In genomic region chr11:100713174-100713573, GRCm38 (mm10) we compare ENCODE assay signal across 8 mouse cellular contexts. TPM values are rescaled to one million over a fixed set of nuclear protein-coding genes. Genes with fewer than 3 reads are reported as not detected.
DNase-seq lines count a peak whose midpoint lies in the region; ATAC-seq lines count a peak whose summit lies in the region.

No protein-coding gene starts in this region.

- no peak for ATAC-seq in erythroblast, adult 5-6 weeks (replicated peaks; ENCODE audit: low FRiP score, poor library complexity, severe bottlenecking)
- ATAC-seq in megakaryocyte, adult 5-6 weeks (ENCODE audit: poor library complexity, severe bottlenecking), result no peak
- no peak for ATAC-seq in limb, embryonic 13.5 days (ENCODE audit: low FRiP score, low read depth)
- ATAC-seq in stomach, embryonic 15.5 days (ENCODE audit: insufficient read depth, low FRiP score, low read depth), result no peak

- peak overlapping the region; percentile 33; the same call in 1 of the 2 replicates for H3K27ac ChIP-seq in limb, embryonic 13.5 days
- peak overlapping the region; percentile 70 for H3K27ac ChIP-seq in stomach, embryonic 15.5 days

- no peaks in the 10 kb centered on the region for H3K27me3 ChIP-seq in erythroblast, embryonic 14.5 days (ENCODE audit: control insufficient read depth)
- H3K27me3 ChIP-seq in megakaryocyte, embryonic 14.5 days (replicated peaks), result no peaks in the 10 kb centered on the region
- H3K27me3 ChIP-seq in limb, embryonic 13.5 days, result no peaks in the 10 kb centered on the region
- no peaks in the 10 kb centered on the region for H3K27me3 ChIP-seq in stomach, embryonic 15.5 days (replicated peaks)

- peak overlapping the region; percentile 67; the same call in 1 of the 2 replicates for H3K9ac ChIP-seq in limb, embryonic 13.5 days
- H3K9ac ChIP-seq in stomach, embryonic 15.5 days, result no peak overlapping the region

- H3K4me3 ChIP-seq in erythroblast, embryonic 14.5 days (replicated peaks), result peak overlapping the region; percentile 61
- H3K4me3 ChIP-seq in megakaryocyte, embryonic 14.5 days (replicated peaks), result peak overlapping the region; percentile 92
- peak overlapping the region; percentile 33 for H3K4me3 ChIP-seq in limb, embryonic 13.5 days
- peak overlapping the region; percentile 30; the same call in 1 of the 2 replicates for H3K4me3 ChIP-seq in stomach, embryonic 15.5 days (replicated peaks)

- no peak for DNase-seq in frontal cortex, postnatal 14 days (ENCODE audit: low spot score in 2 of 2)
- DNase-seq in urinary bladder, postnatal 10 days (ENCODE audit: low spot score), result no peak

- H3K9me3 ChIP-seq in erythroblast, embryonic 14.5 days (ENCODE audit: control insufficient read depth, low read length), result no peaks in the 10 kb centered on the region
- no peaks in the 10 kb centered on the region for H3K9me3 ChIP-seq in megakaryocyte, embryonic 14.5 days
- no peaks in the 10 kb centered on the region for H3K9me3 ChIP-seq in limb, embryonic 13.5 days
- no peaks in the 10 kb centered on the region for H3K9me3 ChIP-seq in stomach, embryonic 15.5 days

- peaks cover 50% of the 10 kb centered on the region for H3K4me1 ChIP-seq in erythroblast, embryonic 14.5 days (ENCODE audit: control insufficient read depth)
- peaks cover 73% of the 10 kb centered on the region for H3K4me1 ChIP-seq in megakaryocyte, embryonic 14.5 days
- peaks cover 30% of the 10 kb centered on the region for H3K4me1 ChIP-seq in limb, embryonic 13.5 days
- peaks cover 29% of the 10 kb centered on the region for H3K4me1 ChIP-seq in stomach, embryonic 15.5 days

- H3K36me3 ChIP-seq in erythroblast, embryonic 14.5 days (ENCODE audit: control insufficient read depth), result peaks cover 76% of the 10 kb centered on the region
- peaks cover 65% of the 10 kb centered on the region for H3K36me3 ChIP-seq in megakaryocyte, embryonic 14.5 days (replicated peaks; ENCODE audit: low read length)
- H3K36me3 ChIP-seq in limb, embryonic 13.5 days, result peaks cover 60% of the 10 kb centered on the region
- peaks cover 33% of the 10 kb centered on the region for H3K36me3 ChIP-seq in stomach, embryonic 15.5 days

- 76% methylated on average over 4 of the region's 4 CpGs for WGBS in limb, embryonic 13.5 days
- WGBS in stomach, embryonic 15.5 days, result 75% methylated on average over 4 of the region's 4 CpGs

- peak overlapping the region; percentile 61 for H3K4me2 ChIP-seq in limb, embryonic 13.5 days (replicated peaks)
- H3K4me2 ChIP-seq in stomach, embryonic 15.5 days, result peak overlapping the region; percentile 57

RNA-seq across cellular contexts. Expression of gene Hspb9, which starts 0.5 kb away (rescaled TPM):
- polyA plus RNA-seq in erythroblast, embryonic 14.5 days (2012), result not detected in 2 replicates
- not detected in 2 replicates for total RNA-seq in erythroblast, adult 5-6 weeks (2015; ENCODE audit: low replicate concordance)
- not detected in 2 replicates for total RNA-seq in erythroblast, adult 5-6 weeks (2017; ENCODE audit: low replicate concordance)
- polyA plus RNA-seq in megakaryocyte, embryonic 14.5 days (2012; ENCODE audit: insufficient read depth, low replicate concordance), result 0.54 TPM in 1 of 2 replicates, not detected in the other
- not detected in 2 replicates for total RNA-seq in megakaryocyte, adult 5-6 weeks (2015)
- 0.65 TPM in 1 of 2 replicates, not detected in the other for total RNA-seq in megakaryocyte, adult 5-6 weeks (2017)
- 0.46 TPM in 1 of 2 replicates, not detected in the other for polyA plus RNA-seq in limb, embryonic 13.5 days (2015; fragmentation: Nextera tagmentation; extraction: Ambion mirVana)
- not detected in 2 replicates for polyA plus RNA-seq in stomach, embryonic 15.5 days (2015; fragmentation: Nextera tagmentation; extraction: Ambion mirVana)

RNA-seq across cellular contexts. Expression of gene Kat2a, which starts 0.9 kb away (rescaled TPM):
- 0.70 and 0.77 TPM in 2 replicates for polyA plus RNA-seq in erythroblast, embryonic 14.5 days (2012)
- total RNA-seq in erythroblast, adult 5-6 weeks (2015; ENCODE audit: low replicate concordance), result 6.0 and 10.9 TPM in 2 replicates
- total RNA-seq in erythroblast, adult 5-6 weeks (2017; ENCODE audit: low replicate concordance), result 3.1 and 6.6 TPM in 2 replicates
- 30.5 and 34.7 TPM in 2 replicates for polyA plus RNA-seq in megakaryocyte, embryonic 14.5 days (2012; ENCODE audit: insufficient read depth, low replicate concordance)
- total RNA-seq in megakaryocyte, adult 5-6 weeks (2015), result 11.0 and 11.5 TPM in 2 replicates
- 8.7 and 9.0 TPM in 2 replicates for total RNA-seq in megakaryocyte, adult 5-6 weeks (2017)
- polyA plus RNA-seq in limb, embryonic 13.5 days (2015; fragmentation: Nextera tagmentation; extraction: Ambion mirVana), result 53.6 and 53.8 TPM in 2 replicates
- 47.3 and 50.6 TPM in 2 replicates for polyA plus RNA-seq in stomach, embryonic 15.5 days (2015; fragmentation: Nextera tagmentation; extraction: Ambion mirVana)

RNA-seq across cellular contexts. Expression of gene Dhx58, which starts 9.1 kb away (rescaled TPM):
- polyA plus RNA-seq in erythroblast, embryonic 14.5 days (2012), result 0.20 TPM in 1 of 2 replicates, not detected in the other
- total RNA-seq in erythroblast, adult 5-6 weeks (2015; ENCODE audit: low replicate concordance), result 8.4 and 14.0 TPM in 2 replicates
- total RNA-seq in erythroblast, adult 5-6 weeks (2017; ENCODE audit: low replicate concordance), result 8.8 and 22.0 TPM in 2 replicates
- 9.2 TPM in 1 of 2 replicates, not detected in the other for polyA plus RNA-seq in megakaryocyte, embryonic 14.5 days (2012; ENCODE audit: insufficient read depth, low replicate concordance)
- total RNA-seq in megakaryocyte, adult 5-6 weeks (2015), result 23.7 and 24.9 TPM in 2 replicates
- 36.9 and 50.9 TPM in 2 replicates for total RNA-seq in megakaryocyte, adult 5-6 weeks (2017)
- polyA plus RNA-seq in limb, embryonic 13.5 days (2015; fragmentation: Nextera tagmentation; extraction: Ambion mirVana), result 2.9 and 3.7 TPM in 2 replicates
- 2.8 and 4.0 TPM in 2 replicates for polyA plus RNA-seq in stomach, embryonic 15.5 days (2015; fragmentation: Nextera tagmentation; extraction: Ambion mirVana)

RNA-seq across cellular contexts. Expression of gene Zfp385c, which starts 20.9 kb away (rescaled TPM):
- not detected in 2 replicates for polyA plus RNA-seq in erythroblast, embryonic 14.5 days (2012)
- 0.63 TPM in 1 of 2 replicates, not detected in the other for total RNA-seq in erythroblast, adult 5-6 weeks (2015; ENCODE audit: low replicate concordance)
- total RNA-seq in erythroblast, adult 5-6 weeks (2017; ENCODE audit: low replicate concordance), result not detected in 2 replicates
- polyA plus RNA-seq in megakaryocyte, embryonic 14.5 days (2012; ENCODE audit: insufficient read depth, low replicate concordance), result 0.39 TPM in 1 of 2 replicates, not detected in the other
- total RNA-seq in megakaryocyte, adult 5-6 weeks (2015), result not detected in 2 replicates
- total RNA-seq in megakaryocyte, adult 5-6 weeks (2017), result not detected in 2 replicates
- 0.75 and 1.1 TPM in 2 replicates for polyA plus RNA-seq in limb, embryonic 13.5 days (2015; fragmentation: Nextera tagmentation; extraction: Ambion mirVana)
- polyA plus RNA-seq in stomach, embryonic 15.5 days (2015; fragmentation: Nextera tagmentation; extraction: Ambion mirVana), result 0.06 and 0.21 TPM in 2 replicates

RNA-seq across cellular contexts. Expression of gene Rab5c, which starts 24.8 kb away (rescaled TPM):
- 80.2 and 82.1 TPM in 2 replicates for polyA plus RNA-seq in erythroblast, embryonic 14.5 days (2012)
- total RNA-seq in erythroblast, adult 5-6 weeks (2015; ENCODE audit: low replicate concordance), result 61.4 and 79.7 TPM in 2 replicates
- 52.2 and 70.8 TPM in 2 replicates for total RNA-seq in erythroblast, adult 5-6 weeks (2017; ENCODE audit: low replicate concordance)
- 502 and 744 TPM in 2 replicates for polyA plus RNA-seq in megakaryocyte, embryonic 14.5 days (2012; ENCODE audit: insufficient read depth, low replicate concordance)
- 167 and 170 TPM in 2 replicates for total RNA-seq in megakaryocyte, adult 5-6 weeks (2015)
- total RNA-seq in megakaryocyte, adult 5-6 weeks (2017), result 136 and 142 TPM in 2 replicates
- 23.2 and 24.5 TPM in 2 replicates for polyA plus RNA-seq in limb, embryonic 13.5 days (2015; fragmentation: Nextera tagmentation; extraction: Ambion mirVana)
- polyA plus RNA-seq in stomach, embryonic 15.5 days (2015; fragmentation: Nextera tagmentation; extraction: Ambion mirVana), result 24.5 and 25.5 TPM in 2 replicates

Comparison
In these comparisons a context has a peak if more than half of its experiments do, and no peak if none do; other contexts are left out.
1. H3K4me3 ChIP-seq: peak in every context shown above with its lines; median percentile 92 in megakaryocyte, embryonic 14.5 days; 61 in erythroblast, embryonic 14.5 days; 33 in limb, embryonic 13.5 days; 30 in stomach, embryonic 15.5 days.
2. RNA of gene Kat2a, which starts 0.9 kb away (polyA plus RNA-seq): 53.6 to 53.8 TPM in limb, embryonic 13.5 days, 47.3 to 50.6 TPM in stomach, embryonic 15.5 days and 30.5 to 34.7 TPM in megakaryocyte, embryonic 14.5 days; 0.70 to 0.77 TPM in erythroblast, embryonic 14.5 days; every median in the first group is over 10 times any median in the second.